Mouse (Mus musculus) layer of hippocampus, adult 9-11 months (tissue): Measurements from ENCODE around the gene Gm2a.
"Not testable (repeated sequence)": the region's sequence is repeated elsewhere in the genome, so short reads cannot be mapped to it uniquely, and the experiment has no call there.

Source experiments
- DNase-seq: peaks from one replicate; pipeline ENCODE4 v3.0.0; 2022

Gm2a gene

DNA sequence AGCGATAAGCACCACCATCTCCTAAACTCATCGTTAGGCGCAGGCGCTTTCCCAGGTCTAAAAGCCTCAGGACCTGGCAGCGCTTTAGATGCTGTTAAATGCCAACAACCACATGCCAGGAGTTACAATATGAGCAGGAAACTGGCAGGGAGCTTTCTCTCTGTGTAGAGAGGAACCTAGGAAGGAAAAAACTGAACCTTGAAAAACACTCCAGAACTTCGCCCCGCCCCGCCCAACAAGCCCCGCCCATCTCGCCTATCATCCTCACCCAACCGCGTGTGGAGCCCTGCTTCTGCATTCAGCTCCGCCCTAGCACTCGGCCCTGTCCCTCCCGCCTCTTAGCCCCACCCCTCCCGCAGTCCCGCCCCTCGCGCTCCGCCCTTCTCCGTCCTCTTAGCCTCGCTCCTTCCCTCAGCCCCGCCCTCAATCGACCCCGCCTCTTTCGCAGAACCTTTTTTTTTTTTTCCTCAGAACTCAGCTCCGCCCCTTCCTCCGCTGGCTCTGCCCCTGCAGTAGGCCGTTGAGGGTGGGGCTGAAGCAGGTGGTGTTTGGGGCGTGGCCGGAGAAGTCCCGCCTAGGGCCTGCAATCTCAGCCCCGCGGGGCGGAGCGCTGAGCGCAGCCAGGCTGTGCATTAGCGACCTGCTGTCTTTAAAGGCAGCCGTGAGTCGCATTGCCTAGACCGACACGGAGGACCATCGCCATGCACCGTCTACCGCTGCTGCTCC lies at the start of gene Gm2a:
Gene Gm2a, plus strand, starts transcription at position 653 of the 726 bp plus-strand sequence.
- DNase-seq: peak; percentile 97

DNA sequence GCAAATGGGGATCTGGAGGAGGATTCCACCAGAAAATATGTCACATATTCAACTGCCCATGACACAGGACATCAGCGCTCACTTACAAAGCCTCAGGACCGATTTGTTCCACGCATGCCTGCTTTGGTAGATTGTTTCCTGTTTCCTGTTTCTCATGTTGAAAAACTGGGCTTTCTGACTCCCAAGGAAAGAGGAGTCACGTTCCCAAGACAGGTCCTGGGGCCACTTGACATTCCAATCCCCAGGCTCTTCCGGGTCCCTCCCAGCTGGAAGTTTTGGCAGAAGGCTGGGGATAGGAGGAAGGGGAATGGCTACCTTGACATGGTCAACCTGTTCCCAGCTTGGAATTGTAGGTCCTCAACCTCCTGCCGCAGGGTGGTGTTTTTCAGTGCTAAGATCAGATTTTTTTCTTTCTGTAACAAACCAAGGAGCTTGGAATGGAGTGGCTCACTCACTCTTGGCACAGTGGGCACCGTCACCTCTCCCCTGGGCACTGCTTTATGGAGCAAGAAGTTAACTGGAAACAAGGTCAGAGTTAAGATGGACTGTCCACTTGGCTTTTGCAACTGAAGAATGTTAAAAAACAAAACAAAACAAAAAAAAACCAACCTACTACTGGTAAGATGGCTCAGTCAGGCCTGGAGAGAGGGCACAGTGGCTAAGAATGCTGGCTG lies 46.9 kb upstream of the Gm2a start:
- DNase-seq: no peak

DNA sequence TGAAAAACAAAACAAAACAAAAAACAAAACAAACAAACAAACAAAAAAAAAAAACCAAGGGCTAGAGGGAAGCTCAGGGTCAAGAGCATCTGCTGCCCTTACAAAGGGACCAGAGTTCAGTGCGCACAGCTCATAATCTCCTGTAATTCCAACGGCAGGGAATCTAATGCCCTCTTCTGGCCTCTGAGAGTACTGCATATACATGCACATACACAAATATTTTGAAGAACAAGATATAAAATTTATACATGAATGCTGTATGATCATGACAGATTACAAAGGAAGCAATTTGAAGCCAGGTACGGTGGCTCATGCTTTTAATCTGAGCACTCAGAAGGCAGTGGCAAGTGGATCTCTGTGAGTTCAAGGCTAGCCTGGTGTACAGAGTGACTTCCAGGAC lies 40.4 kb upstream of the Gm2a start:
- DNase-seq: no peak

DNA sequence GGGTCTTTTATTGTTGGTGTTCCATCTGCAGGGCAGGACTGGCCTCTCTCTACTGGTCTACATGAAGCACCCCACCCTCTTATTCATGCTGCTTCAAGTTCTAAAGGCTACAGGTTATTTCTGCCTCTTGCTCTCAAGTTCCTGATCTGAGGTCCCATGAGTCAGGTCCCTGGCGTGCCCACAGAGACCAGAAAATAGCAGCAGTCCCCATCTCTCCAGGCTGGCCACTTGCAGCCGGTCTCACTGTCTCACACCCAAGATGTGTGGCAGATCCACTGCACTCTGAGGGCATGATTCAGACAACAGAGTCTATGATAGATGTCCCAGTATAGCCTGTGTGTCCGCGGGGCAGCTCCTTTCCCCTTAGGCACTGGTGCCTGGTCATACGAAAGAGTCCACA lies 37.1 kb upstream of the Gm2a start:
- DNase-seq: no peak

DNA sequence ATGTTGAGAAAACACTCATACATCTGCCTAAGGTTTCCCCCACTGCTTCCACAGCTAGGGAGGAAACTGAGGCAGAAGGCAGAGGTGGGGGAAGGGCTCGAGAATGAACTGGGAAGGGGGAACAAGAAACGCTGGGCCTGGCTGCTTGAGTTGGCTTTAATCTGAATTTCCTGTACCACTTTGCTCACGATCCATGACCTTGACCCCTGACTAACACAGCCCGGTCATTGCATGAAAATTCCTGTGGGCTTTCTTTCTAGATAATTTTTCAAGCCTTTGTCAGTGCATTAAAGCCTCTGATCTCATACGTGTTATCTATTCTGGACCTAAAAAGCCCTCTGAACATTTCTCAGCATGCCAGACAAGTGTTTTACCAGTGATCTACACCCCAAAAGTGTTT lies 35.1 kb upstream of the Gm2a start:
- no peak for DNase-seq

DNA sequence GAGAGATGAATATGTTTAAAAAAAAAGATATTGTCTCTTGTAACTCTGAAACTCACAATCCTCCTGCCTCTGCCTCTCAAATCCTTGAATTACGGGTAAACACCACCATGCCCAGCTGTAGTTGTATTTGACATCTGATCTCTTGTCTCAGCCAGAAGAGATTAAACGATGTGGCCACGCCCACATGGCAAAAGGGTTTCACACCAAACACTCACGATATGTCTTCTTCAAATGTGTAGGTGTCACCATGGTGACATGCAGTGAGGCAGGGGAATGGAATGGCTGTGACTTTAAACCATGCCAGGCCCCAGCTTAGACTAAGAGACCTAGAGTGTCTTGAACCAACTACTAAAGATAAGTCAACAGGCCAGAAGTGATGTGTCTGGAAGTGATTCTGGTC lies 31.0 kb upstream of the Gm2a start:
- DNase-seq: no peak

DNA sequence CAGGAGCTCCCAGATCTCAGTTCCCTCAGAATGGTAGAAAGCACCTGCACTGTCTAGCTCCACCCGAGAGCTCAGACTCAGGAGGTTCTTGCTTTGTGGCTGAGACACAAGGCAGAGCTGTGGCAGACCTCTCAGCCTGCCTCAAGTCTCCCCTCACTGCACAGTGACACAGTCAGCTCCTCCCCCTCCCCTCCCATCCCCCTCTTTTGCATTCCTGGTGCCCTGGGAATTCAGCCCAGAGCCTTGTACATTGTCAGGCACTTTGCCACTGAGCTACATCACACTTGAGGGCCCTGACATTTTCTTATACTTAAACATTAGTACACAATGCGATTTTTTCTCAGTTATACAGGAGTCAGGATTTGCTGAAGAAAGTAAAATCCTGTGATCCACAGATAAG lies 28.9 kb upstream of the Gm2a start:
- DNase-seq: no peak

DNA sequence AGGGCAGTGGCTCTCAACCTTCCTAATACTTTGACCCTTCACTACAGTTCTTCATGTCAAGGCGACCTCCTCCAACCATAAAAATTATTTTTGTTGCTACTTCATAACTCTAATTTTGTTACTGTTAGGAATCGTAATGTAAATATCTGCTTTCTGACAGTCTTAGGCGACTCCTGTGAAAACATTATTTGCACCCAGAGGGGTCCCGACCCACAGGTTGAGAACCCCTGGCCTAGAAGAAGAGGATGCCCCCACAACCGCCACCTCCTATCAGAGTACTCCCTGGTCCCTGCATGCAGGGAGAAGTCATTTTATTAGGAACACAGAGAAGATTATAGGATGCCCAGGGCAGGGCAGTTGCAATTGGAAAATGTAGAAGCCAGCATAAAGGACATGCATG lies 26.6 kb upstream of the Gm2a start:
- DNase-seq: no peak

DNA sequence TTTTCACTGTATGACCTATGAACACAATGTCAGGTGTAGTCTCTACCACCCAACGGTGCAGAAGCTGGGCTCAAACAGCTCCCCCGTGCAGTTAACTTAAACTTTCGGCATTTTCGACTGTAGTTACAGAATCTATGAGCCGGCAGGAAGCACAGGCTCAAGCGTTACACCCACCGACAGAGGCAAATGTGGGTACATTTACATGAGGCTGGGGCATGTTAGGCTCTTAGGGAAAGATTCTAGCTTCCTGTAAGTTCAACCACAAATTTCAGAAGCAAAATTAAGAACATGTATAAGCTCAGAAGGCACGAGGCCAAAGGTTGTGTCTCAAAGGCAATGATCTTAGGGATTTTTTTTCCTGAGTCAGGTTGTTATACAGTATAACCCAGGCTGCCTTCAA lies 25.4 kb upstream of the Gm2a start:
- no peak for DNase-seq

DNA sequence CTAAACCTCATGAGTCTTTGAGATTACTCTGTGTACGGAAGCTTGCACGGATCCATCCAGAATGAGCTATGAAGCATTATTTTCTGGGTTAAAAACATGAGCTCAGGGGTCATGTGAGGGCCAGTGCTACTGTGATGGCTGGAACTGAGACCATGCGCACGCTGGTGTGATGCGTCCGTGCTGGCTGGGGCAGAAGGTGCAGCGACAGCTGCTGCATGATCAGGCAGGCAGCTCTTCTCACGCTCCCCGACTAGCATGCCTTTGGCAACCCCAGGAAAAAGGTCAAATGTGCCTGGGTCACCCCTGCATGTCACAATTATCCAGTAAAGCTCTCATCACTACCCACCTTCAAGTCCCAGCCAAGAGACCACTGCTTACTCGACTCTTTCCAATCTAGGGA lies 24.7 kb upstream of the Gm2a start:
- no peak for DNase-seq

DNA sequence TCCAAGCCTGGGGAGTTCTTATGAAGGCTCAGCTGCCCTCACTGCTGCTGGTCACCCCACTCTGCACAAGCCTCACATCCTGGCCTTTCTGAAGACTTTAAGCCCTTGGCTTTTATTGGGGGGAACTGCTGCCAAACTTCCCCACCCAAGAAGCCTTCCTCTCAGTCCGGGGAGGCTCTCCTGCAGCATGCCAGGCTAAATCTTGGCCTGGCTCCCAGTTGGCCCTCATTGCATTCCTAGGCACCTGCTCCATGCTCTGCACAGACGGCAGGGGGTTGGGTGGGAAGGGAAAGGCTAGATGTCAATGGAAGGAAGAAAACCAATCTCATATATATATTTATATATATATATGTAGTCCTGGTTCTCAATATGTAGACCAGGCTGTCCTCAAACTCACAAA lies 22.3 kb upstream of the Gm2a start:
- DNase-seq: no peak

DNA sequence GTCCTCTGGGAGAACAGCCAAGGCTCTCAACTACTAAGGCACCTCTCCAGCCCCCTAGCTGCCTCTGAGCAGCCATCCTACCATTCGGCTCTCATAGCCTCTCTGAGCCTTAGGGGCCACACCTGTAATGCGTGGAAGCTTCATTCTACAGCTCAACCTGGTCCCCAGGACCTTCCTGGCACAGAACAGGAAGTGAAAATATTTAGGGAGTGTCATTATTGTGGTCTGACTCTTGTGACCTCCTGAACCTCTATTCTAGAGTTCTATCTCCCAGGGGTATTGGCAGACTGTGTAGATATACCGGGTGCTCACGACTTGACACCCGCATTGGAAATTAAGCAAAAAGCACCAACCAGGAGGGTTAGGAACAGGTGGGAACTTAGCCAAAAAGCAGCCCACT lies 21.7 kb upstream of the Gm2a start:
- no peak for DNase-seq

DNA sequence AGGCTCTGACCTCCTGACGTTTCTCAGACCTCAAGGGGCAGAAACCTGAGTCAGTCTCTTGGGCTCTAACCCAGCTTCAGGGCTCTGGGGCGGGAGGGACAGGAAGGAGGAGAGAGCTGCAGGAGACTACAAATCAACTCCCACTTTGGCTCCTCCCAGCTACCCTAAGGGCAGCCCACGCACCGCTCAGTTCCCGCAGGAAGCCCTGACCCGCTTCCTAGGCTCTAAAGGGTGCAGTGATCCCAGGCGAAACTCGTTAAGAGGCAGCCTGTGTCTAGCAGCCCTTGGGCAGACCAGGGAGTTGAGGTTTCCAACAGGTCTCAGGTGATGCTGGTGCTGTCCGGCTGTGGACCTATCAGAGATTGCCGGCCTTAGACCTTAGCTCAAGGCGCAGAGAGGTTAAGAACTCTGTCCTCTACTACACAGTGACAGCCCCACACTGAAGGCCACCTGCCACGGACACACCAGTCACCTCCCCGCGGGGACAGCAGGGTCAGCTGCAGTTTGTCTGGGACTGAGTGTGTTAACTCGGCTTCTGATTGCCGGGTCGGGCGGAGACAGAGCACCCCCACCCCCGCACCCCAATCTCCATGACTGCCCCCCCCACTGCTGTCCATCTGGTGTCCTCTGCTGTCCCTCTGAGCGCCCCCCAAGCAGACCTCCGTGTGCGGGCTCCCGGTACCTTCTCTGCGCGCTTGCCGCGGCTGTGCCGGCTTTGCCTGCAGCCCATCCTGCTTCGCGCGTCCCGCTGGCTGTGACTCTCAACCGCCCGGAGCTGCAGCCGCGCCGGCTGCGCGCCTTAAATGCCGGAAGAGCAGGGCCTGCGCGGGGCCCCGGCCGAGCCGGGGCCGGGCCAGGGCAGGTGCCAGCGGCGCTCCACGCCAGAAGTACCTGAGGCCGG lies 20.3 kb upstream of the Gm2a start, which contains the start of gene Ccdc69:
Gene Ccdc69, minus strand, starts transcription at position 801 of the 901 bp plus-strand sequence.
- no peak for DNase-seq

DNA sequence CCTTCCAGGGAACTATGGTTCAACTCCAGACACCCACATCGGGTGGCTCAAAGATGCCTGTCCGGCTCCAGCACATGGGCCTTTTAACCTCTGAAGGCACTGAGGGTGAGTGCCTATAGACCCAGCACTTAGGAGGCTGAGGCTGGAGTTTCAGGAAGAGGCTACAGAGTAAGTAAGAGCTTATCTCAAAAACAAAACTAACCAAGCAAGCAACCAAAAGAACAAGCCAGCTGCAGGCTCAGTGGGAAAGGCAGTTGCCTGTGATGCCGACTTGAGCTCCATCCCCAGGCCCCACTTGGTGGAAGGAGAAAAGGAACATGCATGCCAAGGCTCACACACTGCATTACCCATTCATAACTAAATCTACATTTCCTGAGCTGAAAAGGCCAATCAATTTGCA lies 19.4 kb upstream of the Gm2a start:
- DNase-seq: no peak

DNA sequence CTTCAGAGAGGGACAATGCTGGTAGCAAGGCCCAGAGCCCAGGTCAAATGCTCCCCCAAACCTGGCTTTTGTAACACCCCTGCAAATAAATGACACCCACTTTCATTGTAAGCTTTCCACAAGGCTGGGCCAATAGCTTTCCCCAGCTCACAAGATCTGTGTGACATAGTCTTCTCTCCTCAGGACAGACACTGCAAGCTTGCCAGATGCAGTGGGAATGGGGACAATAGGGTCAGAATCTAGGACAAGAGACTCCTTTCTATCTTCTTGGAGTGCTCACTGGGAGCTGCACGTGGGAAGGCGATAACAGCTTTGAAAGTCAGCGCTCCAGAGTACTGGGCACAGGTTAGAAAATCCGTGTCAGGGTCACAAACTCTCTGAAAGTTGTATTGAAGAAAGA lies 18.7 kb upstream of the Gm2a start:
- no peak for DNase-seq

DNA sequence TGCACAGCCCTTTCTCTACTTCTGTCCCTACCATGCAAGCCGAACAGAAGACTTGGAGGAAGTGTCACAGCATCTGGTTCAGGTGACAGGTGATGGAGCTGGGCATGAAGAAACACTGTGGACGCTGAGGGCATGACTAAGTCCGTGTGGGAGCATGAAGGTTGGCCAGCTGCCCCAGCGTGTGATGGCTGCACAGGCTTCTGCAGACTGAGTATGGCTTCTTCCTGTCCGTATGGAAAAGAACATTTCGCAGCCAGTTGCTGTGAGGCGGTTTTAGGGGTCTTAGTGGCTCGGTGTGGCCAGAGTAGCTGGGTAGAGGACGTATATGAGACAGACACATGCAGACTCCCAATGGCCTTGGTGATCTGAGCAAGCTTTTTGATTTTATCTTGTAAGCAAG lies 16.7 kb upstream of the Gm2a start:
- DNase-seq: no peak

DNA sequence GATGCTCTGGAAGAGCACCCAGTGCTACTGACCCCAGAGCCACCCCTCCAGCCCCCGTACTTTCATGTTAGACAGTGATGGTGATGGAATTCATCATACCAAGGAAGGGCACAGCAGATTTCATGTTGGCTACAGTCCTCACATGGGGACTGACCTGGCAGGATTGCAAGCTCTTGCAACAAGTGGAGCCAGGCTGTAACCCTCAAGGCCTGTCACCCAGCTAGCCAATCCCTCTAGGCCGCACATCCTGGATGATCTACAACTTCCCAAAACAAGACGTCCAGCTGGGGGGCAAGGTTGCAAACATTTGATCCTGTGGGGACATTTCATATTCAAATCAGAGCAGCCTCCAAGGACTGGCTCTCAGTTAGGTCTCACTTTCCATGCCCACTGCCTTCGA lies 13.3 kb upstream of the Gm2a start:
- no peak for DNase-seq

DNA sequence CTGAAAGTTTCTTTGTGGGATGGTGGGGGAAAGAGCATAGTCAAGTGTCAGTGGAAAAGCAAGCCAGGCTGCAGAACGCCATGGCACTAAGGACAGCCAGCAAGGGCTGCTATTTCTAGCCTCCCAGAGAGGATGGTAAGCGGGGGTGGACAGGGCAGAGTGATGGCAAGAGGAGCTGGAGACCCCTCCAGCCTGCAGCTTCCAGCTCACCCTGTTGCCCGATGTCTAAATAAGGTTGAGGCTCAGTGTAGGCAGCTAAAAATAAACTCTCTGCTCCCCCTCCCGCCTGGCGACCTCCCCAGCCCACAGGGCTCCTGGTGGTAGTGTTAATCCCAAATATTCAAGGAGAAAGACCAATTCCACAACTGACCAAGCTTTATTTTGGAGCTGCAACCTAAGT lies 12.5 kb upstream of the Gm2a start:
- no peak for DNase-seq

DNA sequence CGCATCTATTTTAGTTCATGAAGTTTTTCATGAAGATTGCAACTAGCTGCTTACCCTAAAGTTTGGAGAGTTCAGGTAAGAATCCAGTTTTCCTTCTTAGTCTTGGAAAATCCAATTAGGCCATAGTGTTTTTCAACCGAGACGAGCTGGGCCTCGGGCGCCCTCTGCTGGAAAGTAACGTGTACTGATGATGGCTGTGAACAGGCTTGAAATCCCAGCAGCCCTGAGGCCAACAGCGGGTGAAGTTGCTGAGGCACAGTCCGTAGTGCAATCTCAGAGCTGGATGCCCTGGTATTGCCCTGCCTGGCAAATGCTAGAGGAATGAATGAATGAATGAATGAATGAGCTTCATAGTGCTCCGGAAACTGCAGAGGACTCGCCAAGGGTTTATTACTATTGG lies 10.9 kb upstream of the Gm2a start:
- no peak for DNase-seq

DNA sequence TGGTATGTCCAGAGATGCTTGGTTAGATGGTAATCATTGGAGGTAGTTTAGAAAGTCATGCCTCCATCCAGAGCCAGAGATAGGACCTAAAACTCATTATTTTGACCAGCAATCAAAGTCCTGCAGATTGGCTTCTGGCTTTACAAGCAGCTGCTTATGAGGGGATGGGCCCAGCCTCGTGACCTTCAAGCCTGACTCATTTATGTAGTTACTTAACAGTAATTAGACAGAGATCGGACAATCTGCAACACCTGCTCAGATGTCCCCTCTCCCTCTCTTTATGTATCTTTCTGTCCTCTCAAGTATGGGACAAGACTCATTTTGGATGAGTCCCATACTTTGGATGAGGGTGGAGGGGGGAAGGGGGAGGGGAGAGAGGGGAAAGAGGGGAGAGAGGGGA lies 8.0 kb upstream of the Gm2a start:
- no peak for DNase-seq

DNA sequence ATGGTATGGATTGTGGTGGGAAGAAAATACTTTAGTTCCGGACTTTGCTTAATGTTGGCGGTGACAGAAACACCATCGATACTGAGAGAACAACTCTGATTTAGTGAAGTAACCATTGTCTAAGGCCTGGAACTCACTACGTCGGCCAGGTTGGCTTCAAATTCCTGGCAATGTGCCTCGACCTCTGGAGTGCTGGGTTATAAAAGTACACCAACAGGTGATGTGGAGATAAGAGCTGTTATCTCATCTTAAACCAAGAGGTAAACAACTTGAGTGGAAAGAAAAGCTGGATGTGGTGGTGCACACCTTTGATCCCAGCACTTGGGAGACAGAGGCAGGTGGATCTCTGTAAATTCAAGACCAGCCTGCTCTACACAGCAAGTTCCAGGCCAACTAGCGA lies 4.8 kb upstream of the Gm2a start:
- DNase-seq: no peak

DNA sequence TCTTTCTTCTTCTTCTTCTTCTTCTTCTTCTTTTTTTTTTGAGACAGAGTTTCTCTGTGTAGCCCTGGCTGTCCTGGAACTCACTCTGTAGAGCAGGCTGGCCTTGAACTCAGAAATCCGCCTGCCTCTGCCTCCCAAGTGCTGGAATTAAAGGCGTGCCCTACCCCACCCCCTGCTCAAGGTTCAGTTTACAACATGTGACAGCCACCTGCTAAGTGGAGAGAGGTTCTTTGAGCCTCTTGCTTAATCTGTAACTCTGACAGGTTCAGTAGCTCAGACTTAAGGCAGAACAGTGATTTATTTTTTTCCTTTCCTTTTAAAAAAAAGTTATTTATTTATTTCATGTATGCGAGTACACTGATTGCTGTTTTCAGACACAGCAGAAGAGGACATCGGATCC lies 1.6 kb upstream of the Gm2a start:
- not testable (repeated sequence) for DNase-seq

DNA sequence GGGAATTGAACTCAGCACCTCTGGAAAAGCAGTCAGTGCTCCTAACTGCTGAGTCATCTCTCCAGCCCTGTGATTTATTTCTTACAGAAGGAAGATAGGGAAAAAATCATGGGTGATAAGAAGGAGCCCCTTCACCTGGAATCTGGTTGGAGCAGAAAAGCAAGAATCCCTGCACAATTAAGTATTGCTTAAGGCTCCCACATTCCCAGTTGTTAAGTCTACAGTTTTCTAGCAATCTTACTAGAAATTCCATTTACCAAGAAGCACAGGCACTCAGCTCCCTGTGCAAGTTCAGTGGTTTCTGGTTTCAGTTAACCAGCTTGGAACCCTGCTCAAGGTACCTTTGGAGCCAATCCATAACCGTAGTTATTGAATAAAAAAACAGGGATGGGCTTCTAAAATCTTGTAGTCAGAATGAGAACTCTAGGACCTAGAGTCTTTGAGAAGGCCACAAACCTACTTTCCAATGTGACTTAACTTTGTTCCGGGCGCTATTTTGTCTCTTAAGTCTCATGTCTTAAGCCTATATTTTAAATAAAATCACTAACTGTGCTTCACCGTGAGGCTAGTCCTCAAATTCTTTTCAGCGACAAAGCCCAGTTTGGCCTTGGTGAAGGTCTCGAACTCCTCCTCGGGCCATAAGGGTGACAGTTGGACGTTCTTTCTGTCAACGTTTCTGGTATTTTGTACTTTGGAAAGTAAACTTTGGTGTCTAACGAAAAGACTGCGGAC lies 1.0 kb upstream of the Gm2a start:
- DNase-seq: no peak
